Mouse (Mus musculus): Measurements from ENCODE around the gene Dcaf8.
"Not testable (repeated sequence)": the region's sequence is repeated elsewhere in the genome, so short reads cannot be mapped to it uniquely, and the experiment has no call there.

Dcaf8 gene

GRCm38 (mm10) chr1:172218164-172218910, 70.5 kb downstream of the Dcaf8 start:
- DNase-seq (ENCODE audit: low spot score in 2 of 2) = no peak

DNA sequence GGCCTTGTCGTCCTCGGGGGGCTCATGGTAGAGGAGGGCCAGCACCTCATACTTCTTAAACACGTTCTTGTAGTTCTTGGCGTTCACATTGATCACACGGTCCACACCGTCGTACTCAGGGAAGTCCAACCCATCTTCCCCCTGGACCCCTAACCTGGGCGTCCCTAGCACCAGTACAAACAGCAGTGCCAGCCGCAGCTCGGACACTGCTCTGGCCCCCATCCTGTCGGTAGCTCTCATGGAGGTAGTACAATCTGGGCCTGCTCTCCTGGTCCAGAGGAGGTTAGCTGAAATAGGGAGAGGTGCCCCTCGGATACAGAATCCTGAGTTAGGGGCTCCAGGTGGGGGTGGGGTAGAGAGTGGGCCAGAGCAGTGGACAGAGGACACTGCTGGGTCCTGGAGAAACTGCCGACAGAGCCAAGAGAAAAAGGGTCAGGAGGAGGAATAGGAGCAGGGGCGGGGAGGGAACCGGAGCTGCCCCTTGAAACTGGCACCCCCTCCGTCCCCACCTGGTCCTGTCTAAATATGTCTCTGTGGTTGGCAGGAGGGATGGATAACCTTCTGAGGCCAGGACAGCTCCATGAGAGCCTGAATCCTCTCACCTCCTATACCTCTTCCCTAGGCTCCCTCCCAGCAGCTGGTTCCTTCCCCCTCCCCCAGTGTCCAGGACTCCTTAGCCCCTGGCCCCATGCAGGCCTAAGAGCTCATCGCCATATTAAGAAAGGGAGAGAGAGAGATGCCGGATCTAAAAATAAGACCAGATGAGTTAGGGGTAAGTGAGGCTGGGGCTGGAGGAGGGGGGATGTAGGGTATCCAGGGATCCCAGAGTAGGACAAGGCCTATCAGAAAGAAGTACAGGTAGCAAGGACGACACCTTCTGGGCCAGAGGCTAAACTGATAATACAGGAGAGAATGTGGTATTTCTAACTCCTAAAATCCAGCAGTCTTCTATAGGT, 71.8 kb downstream of the Dcaf8 start, which contains the start of gene Casq1:
Casq1 (minus strand) TSS at position 418 of the 956 bp plus-strand sequence.
- DNase-seq (ENCODE audit: low spot score in 2 of 2) = no peak

DNA sequence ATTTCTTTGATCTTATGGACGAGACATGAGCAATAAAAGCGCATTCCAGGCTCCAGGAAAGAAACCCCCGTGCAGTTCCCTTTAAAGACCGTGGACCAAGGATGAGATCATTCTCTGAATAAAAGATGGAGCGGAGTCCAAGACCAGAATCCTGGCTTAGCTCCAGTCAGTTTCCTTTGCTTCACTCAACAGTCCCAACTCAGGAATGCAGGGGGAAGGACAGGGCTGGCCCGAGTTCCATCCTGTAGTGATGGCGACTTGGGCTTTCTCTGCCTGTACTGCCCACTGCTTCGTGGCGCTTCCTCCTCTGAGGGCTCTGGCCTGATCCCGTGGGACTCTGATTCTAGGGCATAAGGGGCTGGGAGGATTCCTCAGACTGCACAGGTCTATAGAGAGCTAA, 72.5 kb downstream of the Dcaf8 start:
- DNase-seq (ENCODE audit: low spot score in 2 of 2) = no peak

GRCm38 (mm10) chr1:172221297-172222063, 73.6 kb downstream of the Dcaf8 start:
- DNase-seq (ENCODE audit: low spot score in 2 of 2) = no peak

DNA sequence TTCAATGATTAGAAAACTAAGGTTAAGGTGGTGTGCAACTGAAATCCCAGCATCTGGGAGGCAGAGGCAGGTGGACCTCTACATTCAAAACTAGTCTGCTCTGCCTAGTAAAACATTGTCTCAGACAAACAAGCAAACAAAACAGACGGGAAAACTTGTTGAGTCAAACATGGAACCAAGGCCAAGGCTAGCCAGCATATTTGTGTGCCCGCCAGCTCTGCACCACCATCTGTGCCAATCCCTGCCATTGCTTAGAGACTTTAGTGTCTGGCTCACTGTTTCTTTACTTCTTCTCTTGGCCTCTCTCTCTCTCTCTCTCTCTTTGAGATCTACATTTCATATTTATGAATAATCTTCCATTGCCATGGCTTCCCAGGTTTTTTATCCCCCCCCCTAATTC, 80.3 kb downstream of the Dcaf8 start:
- DNase-seq (ENCODE audit: low spot score in 2 of 2) = no peak

DNA sequence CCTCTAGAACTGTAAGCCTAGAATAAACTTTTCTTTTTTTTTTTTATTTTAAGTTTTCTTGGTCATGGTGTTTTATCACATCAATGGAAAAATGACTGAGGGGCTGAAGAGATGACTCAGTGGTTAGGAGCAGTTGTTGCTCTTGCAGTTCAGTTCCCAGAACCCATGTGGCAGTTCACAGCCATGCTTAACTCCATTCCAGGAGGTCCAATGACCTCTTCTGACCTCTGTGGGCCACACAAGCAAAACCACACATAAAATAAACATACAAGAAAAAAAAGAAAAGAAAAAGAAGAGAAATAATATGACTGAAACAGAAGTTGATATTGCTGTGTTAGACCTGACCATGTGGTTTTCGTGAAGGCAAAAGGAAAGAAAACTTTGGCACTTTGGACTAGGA, 81.3 kb downstream of the Dcaf8 start:
- no peak for DNase-seq (ENCODE audit: low spot score in 2 of 2)

GRCm38 (mm10) chr1:172240945-172241708, 93.2 kb downstream of the Dcaf8 start:
- DNase-seq (ENCODE audit: low spot score in 2 of 2) = no peak

DNA sequence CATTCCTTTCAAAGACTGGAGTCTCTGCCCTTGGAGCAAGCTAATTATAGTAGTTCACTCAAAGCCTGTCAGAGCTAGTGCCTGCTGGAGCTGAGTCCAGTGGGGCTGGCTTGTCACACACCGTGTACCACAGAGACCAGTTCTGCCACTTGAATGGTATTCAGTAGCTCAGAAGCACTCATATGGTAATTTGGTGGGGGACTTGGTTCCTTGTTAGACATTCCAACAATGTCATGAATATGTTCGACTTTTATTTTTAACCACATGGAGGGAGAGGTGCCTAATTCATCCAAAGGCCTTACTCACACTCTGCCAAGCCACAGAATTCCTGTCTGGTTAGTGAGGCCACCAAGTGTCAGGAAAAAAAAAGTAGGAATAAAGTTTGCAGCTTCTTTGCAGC, 94.5 kb downstream of the Dcaf8 start:
- no peak for DNase-seq (ENCODE audit: low spot score in 2 of 2)

GRCm38 (mm10) chr1:172243547-172244205, 95.8 kb downstream of the Dcaf8 start:
- no peak for DNase-seq (ENCODE audit: low spot score in 2 of 2)

DNA sequence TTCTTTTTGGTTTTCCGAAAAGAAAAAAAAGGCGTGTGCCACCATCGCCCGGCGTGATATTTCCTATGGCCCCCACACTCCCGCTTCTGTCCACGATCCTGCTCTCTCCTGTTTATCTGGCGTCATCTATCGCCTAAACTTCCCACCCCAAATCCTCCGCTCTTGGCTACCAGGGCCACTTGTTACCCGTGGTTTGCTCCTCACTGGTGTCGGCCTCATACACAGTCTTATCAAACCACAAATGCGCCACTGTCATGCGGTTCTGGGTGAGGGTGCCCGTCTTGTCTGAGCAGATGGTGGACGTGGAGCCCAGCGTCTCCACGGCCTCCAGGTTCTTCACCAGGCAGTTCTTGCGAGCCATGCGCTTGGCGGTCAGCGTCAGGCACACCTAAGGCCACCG, 96.8 kb downstream of the Dcaf8 start:
- DNase-seq (ENCODE audit: low spot score in 2 of 2) = not testable (repeated sequence)

All from right cerebral cortex, postnatal 36 days (tissue).